Mouse (Mus musculus): Measurements from ENCODE around the gene Pdxp. TPM values are rescaled to one million over a fixed set of nuclear protein-coding genes. Genes with fewer than 3 reads are reported as not detected.

Gene Pdxp
- polyA plus RNA-seq, 1 experiment from 2014 or later: 16.3 TPM

DNA sequence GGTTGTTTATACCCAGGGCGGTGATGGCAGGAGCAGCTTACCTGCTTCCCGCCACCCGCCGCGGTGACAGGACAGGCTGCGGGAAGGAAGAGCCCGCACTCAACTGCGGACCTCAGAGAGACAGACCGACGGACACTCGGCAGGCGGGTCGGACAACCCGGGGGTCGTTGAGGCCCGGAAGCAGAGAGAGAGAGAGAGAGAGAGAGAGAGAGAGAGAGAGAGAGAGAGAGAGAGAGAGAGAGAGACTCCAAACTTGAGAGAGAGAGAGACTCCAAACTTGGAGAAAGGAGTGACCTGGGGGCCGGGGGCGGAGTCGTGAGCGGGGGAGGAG lies 14.3 kb upstream of the Pdxp start, which contains the start of gene Gm49510:
Gm49510 (plus strand) TSS at position 259 of the 331 bp plus-strand sequence.
- no peak for DNase-seq (ENCODE audit: low spot score)

DNA sequence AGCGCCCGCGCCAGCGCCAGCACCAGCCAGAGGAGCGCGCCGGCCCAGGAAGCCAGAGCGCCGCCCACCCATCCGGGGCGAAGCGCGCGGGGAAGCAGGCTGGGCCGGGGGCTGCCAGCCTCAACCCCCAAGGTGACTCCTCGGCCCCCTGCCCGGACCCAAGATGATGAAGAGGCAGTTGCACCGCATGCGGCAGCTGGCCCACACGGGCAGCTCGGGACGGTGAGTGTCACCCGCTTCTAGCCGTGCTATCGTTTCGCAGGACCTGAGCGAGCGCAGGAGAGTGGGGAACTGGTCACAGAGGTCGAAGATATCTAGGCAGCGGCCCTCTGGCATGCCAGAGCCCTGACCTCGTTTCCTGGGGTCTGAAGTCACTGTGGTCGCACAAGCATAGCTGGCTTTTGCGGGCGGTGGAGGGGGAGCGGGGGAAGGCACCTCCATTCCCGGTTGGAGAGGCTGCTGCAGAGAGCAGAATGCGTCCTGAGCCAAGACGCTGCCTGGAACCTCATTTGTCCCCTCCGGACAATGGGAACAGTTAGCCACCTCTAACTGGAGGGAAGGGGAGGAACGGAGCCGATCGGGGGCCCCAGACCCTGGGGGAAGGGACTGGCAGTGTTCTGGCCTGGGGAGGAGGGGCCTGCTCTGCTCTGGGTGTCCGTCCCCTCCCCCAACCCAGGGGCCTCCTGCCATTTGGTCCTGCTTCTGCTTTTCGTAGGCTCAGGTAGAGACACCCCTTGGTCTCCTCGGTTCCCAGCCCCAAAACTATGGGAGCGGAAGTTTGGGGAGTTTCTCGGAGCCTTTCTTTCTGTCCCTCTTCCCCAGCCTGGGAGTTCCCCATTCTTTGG lies 13.8 kb upstream of the Pdxp start, which contains the start of gene Sh3bp1:
Sh3bp1 (plus strand) TSS at position 29 of the 845 bp plus-strand sequence.
- peak; percentile 80 for DNase-seq (ENCODE audit: low spot score)

DNA sequence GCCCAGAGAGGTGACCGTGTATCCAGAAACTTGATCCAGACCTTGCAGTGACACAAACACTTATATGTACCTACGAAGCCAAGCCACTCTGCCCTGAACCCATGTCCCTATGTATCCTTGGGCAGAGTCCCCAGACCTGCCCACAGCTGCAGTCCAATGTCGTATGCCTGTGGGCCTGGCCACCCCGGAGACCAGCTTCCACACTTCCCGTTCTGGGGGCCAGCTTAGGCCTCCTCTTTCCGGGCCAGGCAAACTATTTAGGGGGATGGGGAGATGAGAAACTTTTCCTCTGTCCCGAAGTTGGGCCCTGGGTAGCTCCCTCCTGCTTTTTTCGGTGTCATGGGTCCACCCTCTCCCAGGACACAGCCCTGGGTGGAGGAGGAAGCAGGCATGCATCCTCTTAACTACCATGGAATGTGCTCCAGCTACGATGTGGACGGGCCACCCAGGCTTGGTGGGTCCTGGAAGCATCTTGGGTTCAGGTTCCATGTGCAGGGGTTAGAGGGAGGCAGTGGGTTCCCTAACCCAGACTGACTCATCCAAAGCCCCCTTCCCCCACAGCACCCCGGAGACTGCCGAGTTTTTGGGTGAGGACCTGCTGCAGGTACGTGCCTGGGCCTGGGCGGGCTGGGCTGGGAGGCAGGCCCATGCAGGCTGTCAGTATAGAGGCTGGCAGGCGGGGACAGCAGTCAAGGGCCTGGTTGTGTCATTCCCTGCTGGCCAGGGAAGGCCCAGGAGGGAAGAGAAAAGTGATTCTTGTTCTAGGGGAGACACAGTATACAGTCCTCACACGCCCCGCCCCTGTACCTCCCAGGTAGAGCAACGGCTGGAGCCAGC lies 12.9 kb upstream of the Pdxp start:
- no peak for DNase-seq (ENCODE audit: low spot score)

DNA sequence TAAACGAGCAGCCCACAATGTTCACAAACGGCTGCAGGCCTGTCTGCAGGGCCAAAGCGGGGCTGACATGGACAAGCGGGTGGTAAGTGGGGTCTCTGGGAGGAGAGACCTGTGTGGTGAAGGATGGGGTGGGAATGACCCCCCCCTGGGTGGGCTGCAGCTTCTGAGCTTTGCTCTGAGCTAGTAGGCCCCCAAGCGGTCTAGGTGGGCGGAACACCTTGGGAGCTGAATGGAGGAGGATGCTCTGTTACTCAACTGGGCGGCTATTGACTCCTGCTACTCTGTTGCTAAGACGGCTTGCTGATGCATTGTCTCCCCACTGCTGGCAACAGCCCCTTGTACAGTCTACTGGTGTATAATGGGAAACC lies 12.3 kb upstream of the Pdxp start:
- DNase-seq (ENCODE audit: low spot score): no peak

DNA sequence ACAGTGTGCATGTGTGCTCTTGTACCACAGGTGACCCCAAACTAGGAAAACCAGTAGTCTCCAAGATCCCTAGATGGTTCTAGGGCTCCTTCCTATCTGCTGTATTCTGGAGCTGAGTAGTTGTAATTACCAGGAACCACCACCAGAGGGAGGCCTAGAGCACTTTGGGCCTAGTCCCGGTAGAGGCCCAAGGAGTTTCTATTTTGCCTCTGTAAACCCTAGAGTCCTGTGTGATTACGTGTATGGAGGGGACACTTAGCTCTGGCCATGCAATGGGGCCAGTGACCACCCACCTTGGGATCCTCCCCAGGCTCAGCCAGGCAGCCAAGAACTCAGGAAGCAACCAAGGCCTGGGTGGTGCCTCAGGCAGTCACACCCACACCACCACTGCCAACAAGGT lies 10.5 kb upstream of the Pdxp start:
- peak; percentile 79 for DNase-seq (ENCODE audit: low spot score)

DNA sequence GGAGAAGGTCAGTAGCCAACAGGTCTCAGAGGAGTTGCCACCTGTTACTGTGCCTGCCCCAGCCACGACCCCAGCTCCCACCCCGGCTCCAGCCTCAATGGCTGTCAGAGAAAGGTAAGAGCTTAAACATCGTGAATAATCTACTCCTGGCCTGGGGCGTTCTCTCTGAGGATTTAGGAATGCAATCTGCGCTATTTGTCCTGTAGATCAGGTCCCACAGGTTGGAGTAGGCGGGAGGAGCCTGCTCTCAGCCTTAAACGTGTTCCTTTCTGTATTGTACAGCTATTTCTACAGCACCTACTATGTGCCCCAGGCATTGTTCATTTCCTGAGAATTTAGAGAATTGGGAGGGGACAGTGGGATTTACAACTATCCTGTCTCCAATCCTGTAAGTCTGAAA lies 5.3 kb upstream of the Pdxp start:
- no peak for DNase-seq (ENCODE audit: low spot score)

DNA sequence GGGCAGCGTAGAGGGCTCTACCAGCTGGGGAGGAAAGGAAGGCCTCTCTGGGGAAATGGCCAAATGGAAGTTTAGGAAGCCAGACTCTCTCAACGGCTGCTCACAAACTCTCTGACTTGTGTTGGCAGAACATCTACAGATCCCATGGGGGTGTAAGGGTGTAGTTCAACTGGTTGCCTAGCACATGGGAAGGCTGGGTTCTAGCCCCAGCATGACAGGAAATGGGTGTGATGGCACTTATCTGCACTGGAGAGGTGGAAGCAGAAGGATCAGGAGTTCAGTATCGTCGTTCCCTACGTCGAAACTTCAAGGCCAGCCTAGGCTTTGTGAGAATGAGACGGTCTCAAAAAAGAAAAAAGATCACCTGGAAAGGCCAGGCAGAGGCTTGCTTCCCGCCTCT lies 4.7 kb upstream of the Pdxp start:
- no peak for DNase-seq (ENCODE audit: low spot score)

DNA sequence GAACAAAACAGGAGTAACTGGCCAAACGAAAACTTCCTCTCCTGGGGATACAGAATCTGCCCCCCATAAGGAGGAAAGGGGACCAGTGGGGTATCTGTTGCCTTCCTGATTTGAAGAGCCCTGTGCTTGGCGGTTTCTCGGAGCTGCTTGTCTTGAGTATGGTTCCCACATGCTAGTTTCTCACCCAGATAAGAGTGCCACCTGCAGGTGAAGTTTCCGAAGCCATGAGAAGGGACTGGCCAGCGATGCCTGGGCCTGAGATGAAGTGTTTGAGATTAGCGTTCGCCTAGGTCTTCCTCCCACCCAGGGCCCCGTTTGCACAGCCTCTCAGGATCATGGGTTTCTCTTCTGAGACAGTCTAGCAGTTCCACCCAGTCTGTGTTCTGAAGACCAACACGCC lies 1.7 kb upstream of the Pdxp start:
- DNase-seq (ENCODE audit: low spot score): no peak

DNA sequence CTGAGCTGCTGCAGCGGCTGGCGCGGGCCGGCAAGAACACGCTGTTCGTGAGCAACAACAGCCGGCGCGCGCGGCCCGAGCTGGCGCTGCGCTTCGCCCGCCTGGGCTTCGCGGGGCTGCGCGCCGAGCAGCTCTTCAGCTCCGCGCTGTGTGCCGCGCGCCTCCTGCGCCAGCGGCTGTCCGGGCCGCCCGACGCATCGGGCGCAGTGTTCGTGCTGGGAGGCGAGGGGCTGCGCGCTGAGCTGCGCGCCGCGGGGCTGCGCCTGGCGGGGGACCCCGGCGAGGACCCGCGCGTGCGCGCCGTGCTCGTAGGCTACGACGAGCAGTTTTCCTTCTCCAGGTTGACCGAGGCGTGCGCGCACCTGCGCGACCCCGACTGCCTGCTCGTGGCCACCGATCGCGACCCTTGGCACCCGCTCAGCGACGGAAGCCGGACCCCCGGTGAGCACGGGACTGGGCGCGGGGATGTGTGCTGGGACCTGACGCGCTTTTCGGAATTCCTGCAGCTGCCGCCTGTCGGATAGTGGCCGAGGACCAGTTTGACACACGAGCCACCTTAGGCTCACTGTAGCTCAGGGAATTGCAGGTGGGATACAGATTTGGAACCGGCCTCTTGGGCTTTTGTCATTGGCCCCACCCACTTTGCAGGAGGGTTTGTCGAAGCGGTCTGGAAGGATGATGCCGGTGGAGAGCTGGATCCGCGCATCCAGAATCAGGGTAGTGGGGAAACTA lies 538 bp downstream of the Pdxp start:
- peak; percentile 38 for DNase-seq (ENCODE audit: low spot score)

DNA sequence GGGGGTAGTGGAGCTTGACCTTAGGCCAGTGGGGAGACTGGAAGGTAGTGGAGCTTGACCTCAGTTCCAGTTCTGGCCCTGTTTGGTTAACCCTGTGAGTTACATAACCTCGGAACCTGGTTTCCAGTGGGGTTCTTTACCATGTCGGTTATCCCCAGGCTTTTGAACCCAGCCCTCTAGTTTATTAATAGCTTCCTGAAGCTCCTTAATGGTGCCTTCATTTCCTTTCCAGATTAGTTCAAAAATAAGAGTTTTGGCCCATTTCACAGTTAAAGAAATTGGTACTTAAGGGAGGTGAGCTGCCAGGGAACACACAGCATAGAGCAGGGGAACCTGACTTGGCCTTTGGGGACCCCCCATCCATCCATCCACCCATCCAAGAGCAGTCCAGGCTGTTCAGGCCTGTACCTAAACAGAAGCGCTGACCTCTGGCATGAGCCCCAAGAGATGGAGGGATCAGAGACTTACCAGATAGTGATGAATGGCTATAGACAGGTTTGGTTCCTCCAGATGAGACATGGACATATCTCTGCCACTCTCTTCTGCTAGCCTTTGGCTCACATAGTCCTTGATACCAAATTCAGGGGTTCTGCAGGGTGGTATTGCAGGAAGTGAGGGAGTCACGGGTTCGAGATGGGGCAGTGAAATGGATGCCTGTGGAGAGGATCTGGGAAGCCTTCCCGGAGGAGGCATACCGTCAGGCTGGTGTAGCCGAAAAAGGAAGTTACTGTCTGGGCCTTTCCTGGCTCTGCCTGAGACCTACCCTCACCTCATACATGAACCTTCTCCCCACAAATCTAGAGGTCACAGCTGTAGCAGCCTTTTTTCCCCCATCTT lies 1.3 kb downstream of the Pdxp start:
- DNase-seq (ENCODE audit: low spot score): no peak

DNA sequence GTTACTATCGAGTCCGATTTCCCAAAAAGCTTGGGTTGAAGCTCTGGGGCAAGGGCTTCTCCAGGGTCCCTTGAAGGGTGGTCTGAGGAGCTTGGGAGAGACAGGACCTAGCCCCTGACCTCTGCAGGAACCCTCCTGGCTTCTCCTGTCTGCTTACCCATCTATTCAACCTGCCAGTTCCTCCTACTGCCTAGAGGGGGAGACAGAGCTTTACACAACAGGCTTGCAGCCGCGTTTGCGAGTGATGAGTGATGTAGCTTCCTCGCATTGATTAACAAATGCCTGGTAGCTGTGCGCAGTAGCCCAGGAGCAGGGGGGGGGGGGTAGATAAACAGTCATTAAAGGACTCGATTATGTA lies 1.9 kb downstream of the Pdxp start:
- DNase-seq (ENCODE audit: low spot score): peak; percentile 88

DNA sequence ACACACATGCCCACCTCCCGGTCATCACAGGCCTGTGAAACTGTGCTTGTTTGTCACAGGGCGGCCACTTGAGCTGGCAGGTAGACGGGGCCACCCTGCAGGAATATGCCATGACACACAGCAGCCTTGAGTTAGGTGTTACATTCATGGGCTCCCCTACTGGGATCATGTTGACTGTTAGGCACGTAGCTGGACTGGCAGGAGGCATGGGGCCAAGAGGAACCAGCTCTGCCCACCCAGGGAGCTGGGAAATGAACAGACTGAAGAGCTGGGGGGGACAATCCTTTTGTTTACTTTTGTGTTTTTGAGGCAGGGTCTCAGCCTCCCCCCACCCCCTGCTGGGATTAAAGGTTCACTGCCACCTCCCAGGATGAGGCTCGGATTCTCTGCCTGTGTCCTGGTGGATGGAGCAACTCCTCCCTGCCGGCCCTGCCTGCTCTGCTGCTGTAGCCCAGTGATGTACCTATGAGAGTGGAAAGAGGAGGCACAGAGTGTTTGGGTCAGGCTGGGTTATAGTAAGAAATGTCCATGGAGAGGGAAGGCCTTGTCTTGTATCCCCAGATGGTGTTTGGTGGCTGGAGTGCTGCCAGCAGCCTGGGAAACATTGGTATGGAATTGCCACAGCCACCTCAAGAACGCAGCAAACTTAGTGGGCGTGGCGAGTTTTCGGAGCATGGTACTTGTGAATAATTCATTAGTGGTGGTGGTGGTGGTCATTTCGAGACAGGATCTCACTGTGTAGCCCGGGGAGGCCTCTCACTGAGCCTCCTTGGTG lies 2.5 kb downstream of the Pdxp start:
- no peak for DNase-seq (ENCODE audit: low spot score)

DNA sequence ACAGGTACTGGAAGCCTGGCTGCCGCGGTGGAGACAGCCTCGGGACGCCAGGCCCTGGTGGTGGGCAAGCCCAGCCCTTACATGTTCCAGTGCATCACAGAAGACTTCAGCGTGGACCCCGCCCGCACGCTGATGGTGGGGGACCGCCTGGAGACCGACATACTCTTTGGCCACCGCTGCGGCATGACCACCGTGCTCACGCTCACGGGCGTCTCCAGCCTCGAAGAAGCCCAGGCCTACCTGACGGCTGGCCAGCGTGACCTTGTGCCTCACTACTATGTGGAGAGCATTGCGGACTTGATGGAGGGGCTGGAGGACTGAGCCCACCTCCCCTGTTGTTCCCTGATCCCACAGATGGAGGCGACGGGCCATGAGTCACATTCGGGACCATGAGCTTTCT lies 4.4 kb downstream of the Pdxp start:
- no peak for DNase-seq (ENCODE audit: low spot score)

DNA sequence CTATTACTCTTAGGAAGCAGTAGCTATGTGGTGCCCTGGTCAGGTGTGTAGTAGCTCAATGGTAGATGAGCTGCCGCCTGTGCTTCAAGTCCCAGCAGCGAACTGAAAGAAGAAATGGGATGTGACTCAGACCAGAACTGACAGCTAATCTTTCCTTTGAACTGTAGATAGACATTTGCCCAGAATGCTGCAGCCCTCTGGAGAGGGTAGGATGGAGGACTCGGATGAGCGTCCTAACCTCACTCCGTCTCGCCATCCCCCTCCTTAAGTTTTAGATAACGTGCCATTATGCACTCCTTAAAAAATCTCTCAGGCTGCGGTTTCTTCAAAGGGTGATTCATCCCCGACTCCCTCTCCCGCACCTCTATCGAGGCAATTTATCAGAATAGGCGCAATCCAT lies 6.2 kb downstream of the Pdxp start:
- DNase-seq (ENCODE audit: low spot score): no peak

DNA sequence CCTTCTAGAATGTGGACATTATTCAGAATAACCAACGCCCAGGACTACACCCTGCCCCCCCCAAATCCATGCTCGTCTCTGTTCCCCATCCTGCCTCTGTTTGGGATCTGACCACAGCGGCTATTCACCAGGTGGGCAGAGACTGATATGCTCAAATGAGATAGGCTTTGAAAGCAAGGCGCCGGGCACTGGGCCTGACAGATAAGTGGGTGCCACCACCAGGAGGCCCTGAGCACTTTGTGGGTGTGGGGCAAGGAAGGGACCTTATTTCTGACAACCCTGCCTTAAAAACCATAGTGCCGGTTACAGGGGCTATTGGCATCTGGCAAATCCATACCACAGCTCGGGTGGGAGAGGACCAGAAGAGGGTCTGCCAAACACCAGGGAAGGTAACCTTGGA lies 9.0 kb downstream of the Pdxp start:
- DNase-seq (ENCODE audit: low spot score): no peak

DNA sequence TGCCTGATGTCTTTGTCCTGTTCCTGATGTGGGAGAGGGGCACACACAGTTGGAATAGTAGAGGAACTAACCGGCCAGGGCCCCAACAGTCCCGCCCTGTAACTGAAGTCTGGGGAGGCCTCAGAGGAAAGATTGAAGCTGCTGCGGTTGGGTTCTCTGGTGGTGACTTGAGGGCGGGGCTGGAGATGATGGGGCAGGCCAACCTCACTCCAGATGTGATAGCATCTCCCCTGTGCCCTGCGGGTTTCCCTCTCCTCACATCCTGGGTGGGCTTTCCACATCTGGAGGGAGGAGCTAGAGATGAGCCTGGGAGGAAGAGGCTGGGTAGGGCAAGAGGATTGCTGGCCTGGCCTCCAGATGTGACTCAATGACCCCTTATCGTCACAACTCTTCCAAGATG lies 9.9 kb downstream of the Pdxp start:
- DNase-seq (ENCODE audit: low spot score): peak; percentile 86

DNA sequence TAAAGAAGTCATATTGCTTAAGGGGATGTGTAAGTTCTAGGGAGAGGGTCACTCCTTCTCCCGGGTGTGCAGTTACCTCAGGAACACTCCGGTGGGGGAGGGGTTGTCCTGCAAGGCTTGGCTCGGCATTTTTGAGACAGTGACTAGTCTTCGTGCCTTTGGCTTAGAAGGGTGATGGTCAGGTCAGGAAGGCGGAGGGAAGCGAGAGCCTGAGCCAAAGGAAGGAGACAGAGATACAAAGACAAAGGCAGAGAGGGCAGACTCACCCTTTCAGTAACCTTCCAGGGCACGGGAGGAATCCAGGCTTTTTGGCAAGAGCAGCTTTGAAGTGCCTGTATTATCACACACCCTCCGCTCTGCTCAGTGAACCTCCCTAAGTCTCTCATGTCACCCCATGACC lies 11.4 kb downstream of the Pdxp start:
- DNase-seq (ENCODE audit: low spot score): no peak

DNA sequence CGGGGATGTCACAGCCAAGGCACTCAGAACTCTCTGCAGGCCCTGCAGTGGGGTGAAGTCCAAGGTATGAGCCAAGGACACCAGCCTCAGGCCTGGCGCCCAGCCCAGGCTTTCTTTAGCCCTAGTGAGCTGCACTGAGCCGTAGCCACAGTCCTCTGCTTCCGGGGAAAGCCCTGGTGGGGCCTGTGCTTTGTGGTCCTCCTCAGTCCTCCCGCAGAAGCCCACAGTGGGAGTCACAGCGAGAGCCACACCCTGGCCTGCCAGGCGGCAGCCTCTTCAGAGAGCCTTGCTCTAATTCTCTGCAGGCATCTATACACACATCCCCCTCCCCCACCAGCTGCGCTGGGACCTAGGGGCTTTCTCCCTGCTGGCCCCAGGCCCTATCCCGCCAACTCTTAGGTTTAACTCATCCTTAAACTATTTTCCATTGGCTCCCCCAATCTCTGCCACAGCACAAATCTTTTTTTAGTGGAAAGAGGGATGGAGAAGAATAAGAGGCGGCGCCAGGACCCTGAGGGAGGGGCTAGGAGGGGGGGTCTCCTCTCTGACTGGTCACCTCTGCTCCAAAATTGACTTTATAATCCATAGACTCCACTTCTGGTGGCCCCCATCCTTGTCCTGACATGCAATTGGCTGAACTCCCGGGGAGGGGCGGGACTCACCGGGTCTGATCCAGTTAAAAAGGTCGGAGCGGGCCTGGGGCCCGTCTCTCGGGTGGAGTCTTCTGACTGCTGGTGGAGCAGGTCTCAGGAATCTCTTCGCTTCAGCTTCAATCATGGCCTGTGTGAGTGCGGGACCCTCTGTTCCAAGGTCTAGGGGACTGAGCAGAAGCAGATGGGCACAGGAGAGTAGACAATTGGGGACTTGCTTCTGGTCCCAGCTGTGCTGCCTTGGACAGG lies 12.6 kb downstream of the Pdxp start, which contains the start of gene Lgals1:
Lgals1 (plus strand) TSS at position 705 of the 899 bp plus-strand sequence.
- peak; percentile 74 for DNase-seq (ENCODE audit: low spot score)

All from thymus, postnatal 0 days (tissue).